Mouse (Mus musculus) adrenal gland, adult 10 weeks (tissue): Measurements from ENCODE around the gene Gdf5. TPM values are rescaled to one million over a fixed set of nuclear protein-coding genes. Genes with fewer than 3 reads are reported as not detected.

Experiments used
- polyA plus RNA-seq: library from polyadenylated mRNA; stranded (reverse); fragments of 350-450 nt; fragmentation: Illumina TruSeq; extraction: RNeasy Lipid Tissue Mini Kit (QIAGEN cat#74804); gene quantifications from one replicate; pipeline ENCODE4 v1.2.3, GENCODE M21; 2014; ENCODE audit warnings: low read depth, low replicate concordance

Gdf5 gene
- polyA plus RNA-seq, result not detected

GRCm38 (mm10) chr2:155945124-155945523 is at the start of gene Gdf5:
TSS of gene Gdf5 (minus strand) at chr2:155945367.

GRCm38 (mm10) chr2:155956134-155957059 is 11.2 kb upstream of the Gdf5 start, which contains the start of gene Cep250:
TSS of gene Cep250 (plus strand) at chr2:155956458.

DNA sequence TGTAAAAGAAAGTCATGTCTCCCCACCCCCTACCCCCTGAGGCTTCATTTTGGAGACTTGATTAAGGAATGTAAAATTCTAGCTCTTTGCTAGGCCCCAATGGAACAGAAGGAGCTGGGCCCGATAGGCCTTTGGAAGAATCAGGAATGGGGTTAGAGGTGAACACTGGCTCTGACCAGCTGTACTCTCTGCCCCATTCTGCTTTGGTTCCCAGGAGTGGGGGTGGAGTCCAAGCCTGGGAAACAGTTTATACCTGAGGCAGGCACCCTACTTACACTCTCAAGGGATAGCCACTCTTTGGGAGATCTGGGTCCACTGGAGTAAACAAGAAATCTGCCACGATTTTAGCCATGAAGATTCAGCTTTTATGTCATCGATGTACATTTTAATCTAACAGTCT is 4.5 kb downstream of the Gdf5 start, which contains the start of gene Gm15557:
Gene Gm15557, plus strand, starts transcription at position 48 of the 400 bp plus-strand sequence.

DNA sequence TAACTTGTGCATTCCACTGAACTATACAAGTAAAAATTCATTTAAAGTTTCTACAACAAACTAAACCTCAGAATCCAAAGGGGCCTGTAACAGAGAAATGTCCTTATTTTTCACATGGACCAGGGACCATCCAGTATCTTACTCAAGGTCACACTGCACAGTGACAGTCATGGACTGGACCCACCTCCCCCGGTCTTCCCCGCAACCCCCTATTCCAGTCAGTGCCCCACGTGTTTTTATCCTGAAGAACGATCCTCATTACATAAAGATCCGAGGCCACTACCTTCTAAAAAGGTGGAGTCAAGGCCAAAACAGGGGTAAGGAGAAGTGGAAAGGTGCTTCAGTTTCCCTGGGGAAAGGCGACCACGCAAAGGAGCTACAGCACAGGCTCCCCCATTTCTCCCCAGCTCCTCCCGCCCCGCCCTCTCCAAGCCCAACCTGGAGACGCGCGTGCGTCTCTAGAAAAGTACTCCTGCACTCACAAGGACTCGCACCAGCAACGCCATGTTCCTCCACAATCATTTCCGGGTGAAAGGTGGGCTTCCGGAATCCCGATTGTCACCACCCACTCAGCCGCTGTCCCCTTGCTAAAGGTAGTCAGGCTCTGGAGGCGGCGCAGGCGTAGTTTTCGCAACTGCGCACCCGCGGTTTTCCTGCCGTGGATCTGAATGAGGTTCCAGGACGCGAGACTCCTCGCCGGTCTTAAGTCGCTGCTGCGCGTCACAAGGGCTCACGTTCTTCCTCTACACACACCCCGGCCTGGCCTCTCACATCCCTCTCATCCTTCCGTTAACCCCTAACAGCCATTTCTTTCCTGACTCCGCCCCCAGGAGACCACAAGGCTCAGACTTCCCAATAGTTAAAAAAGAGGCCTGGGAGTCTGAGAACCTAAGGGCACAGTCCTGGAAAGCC is 15.4 kb downstream of the Gdf5 start, which contains the start of gene Uqcc1:
Gene Uqcc1, minus strand, starts transcription at position 780 of the 912 bp plus-strand sequence.

Other genes with a start within 250 kb of the Gdf5 start
- 13.9 TPM for gene Edem2, start 215.9 kb downstream of the Gdf5 start, polyA plus RNA-seq
- not detected for gene Gm17581, start 209.5 kb downstream of the Gdf5 start, polyA plus RNA-seq
- 26.1 TPM for gene Procr, start 194.2 kb downstream of the Gdf5 start, polyA plus RNA-seq
- gene Mmp24, start 170.0 kb downstream of the Gdf5 start, polyA plus RNA-seq, result 0.17 TPM
- 203 TPM for gene BC029722, start 125.9 kb downstream of the Gdf5 start, polyA plus RNA-seq
- gene Eif6, start 118.4 kb downstream of the Gdf5 start, polyA plus RNA-seq, result 17.1 TPM
- 0.17 TPM for gene Fam83c, start 110.5 kb downstream of the Gdf5 start, polyA plus RNA-seq
- gene Uqcc1, start 15.1 kb downstream of the Gdf5 start, polyA plus RNA-seq, result 74.9 TPM
- gene Gm15557, start 4.6 kb downstream of the Gdf5 start, polyA plus RNA-seq, result not detected
- gene Cep250, start 11.1 kb upstream of the Gdf5 start, polyA plus RNA-seq, result 1.1 TPM
- gene 6430550D23Rik, start 62.6 kb upstream of the Gdf5 start, polyA plus RNA-seq, result 0.64 TPM
- gene Ergic3, start 62.7 kb upstream of the Gdf5 start, polyA plus RNA-seq, result 23.6 TPM
- not detected for gene Fer1l4, start 107.6 kb upstream of the Gdf5 start, polyA plus RNA-seq
- 0.12 TPM for gene Spag4, start 119.8 kb upstream of the Gdf5 start, polyA plus RNA-seq
- 68.5 TPM for gene Cpne1, start 166.6 kb upstream of the Gdf5 start, polyA plus RNA-seq
- 20.1 TPM for gene Rbm12, start 166.6 kb upstream of the Gdf5 start, polyA plus RNA-seq
- gene Gm28036, start 181.7 kb upstream of the Gdf5 start, polyA plus RNA-seq, result 14.5 TPM
- gene Romo1, start 198.7 kb upstream of the Gdf5 start, polyA plus RNA-seq, result 9.9 TPM
- gene Nfs1, start 198.8 kb upstream of the Gdf5 start, polyA plus RNA-seq, result 130 TPM
- 715 TPM for gene Rbm39, start 234.9 kb upstream of the Gdf5 start, polyA plus RNA-seq